Mouse (Mus musculus): ENCODE data around the gene Asphd2. TPM values are rescaled to one million over a fixed set of nuclear protein-coding genes. Genes with fewer than 3 reads are reported as not detected.
A peak's percentile ranks its signal among the peaks of the same experiment; 100 is the strongest.

Asphd2 gene
- total RNA-seq, 4 experiments from 2014 or later, result 2.2 to 6.9 (median 3.5) TPM

- DNase-seq, result no peak
These were observed 3.7 kb downstream of the Asphd2 start for GRCm38 (mm10) chr5:112391002-112391401.

- no peak for DNase-seq
These were observed 5.3 kb downstream of the Asphd2 start for GRCm38 (mm10) chr5:112389352-112389751.

GRCm38 (mm10) chr5:112385973-112386372, 8.7 kb downstream of the Asphd2 start:
- DNase-seq, result no peak

- DNase-seq, result no peak
These were observed 9.7 kb downstream of the Asphd2 start for GRCm38 (mm10) chr5:112384805-112385472.

- DNase-seq, result peak; percentile 83
These were observed 11.9 kb downstream of the Asphd2 start for GRCm38 (mm10) chr5:112382641-112383330.

- no peak for DNase-seq
These were observed 12.6 kb downstream of the Asphd2 start for GRCm38 (mm10) chr5:112382042-112382441.

- peak; percentile 50 for DNase-seq
These were observed 13.5 kb downstream of the Asphd2 start for GRCm38 (mm10) chr5:112381154-112381553.

- peak; percentile 86 for DNase-seq
These were observed 15.9 kb downstream of the Asphd2 start for GRCm38 (mm10) chr5:112378716-112379115.

GRCm38 (mm10) chr5:112377380-112377779, 17.3 kb downstream of the Asphd2 start:
- no peak for DNase-seq

GRCm38 (mm10) chr5:112376111-112376510, 18.6 kb downstream of the Asphd2 start:
- no peak for DNase-seq

- DNase-seq, result no peak
These were observed 22.7 kb downstream of the Asphd2 start for GRCm38 (mm10) chr5:112371933-112372332.

GRCm38 (mm10) chr5:112370236-112370813, 24.3 kb downstream of the Asphd2 start:
- no peak for DNase-seq

- no peak for DNase-seq
These were observed 25.3 kb downstream of the Asphd2 start for GRCm38 (mm10) chr5:112369326-112369725.

GRCm38 (mm10) chr5:112368666-112369065, 26.0 kb downstream of the Asphd2 start:
- no peak for DNase-seq

GRCm38 (mm10) chr5:112367929-112368328, 26.7 kb downstream of the Asphd2 start:
- DNase-seq, result no peak

- no peak for DNase-seq
These were observed 27.3 kb downstream of the Asphd2 start for GRCm38 (mm10) chr5:112367338-112367737.

- DNase-seq, result no peak
These were observed 27.8 kb downstream of the Asphd2 start for GRCm38 (mm10) chr5:112366879-112367278.

GRCm38 (mm10) chr5:112364184-112364797, 30.4 kb downstream of the Asphd2 start:
- no peak for DNase-seq

- DNase-seq, result no peak
These were observed 34.6 kb downstream of the Asphd2 start for GRCm38 (mm10) chr5:112360077-112360476.

GRCm38 (mm10) chr5:112359520-112359919, 35.1 kb downstream of the Asphd2 start:
- DNase-seq, result no peak

GRCm38 (mm10) chr5:112356322-112356721, 38.3 kb downstream of the Asphd2 start:
- DNase-seq, result no peak

- DNase-seq, result no peak
These were observed 38.8 kb downstream of the Asphd2 start, which contains the start of gene Gm6583 for GRCm38 (mm10) chr5:112355910-112356309. Gene Gm6583 (minus strand): TSS chr5:112356033.

- no peak for DNase-seq
These were observed 39.2 kb downstream of the Asphd2 start for GRCm38 (mm10) chr5:112355493-112355892.

All from adrenal gland, adult 8-10 months (tissue).